13 mouse cellular contexts compared by ENCODE assay signal in genomic region chr4:47772230-47772920, GRCm38 (mm10).
DNase-seq lines count a peak whose midpoint lies in the region; ATAC-seq lines count a peak whose summit lies in the region.
"Had no signal": no experiment of that assay in that cellular context is flagged by ENCODE, and none has a peak within 500 bp of the region (broad histone marks: within the 10 kb centered on the region; RNA-seq: fewer than 3 reads in every experiment).

No protein-coding gene starts in this region.

- H3K9ac ChIP-seq in hindbrain, embryonic 14.5 days, result no peak overlapping the region
- no peak overlapping the region for H3K9ac ChIP-seq in midbrain, embryonic 16.5 days (ENCODE audit: low read depth, low read length)
- H3K9ac ChIP-seq in heart, embryonic 11.5 days (ENCODE audit: low read depth, low read length), result no peak overlapping the region
- H3K9ac ChIP-seq: liver, embryonic 13.5 days had no signal

- H3K36me3 ChIP-seq in hindbrain, embryonic 14.5 days (replicated peaks; ENCODE audit: control insufficient read depth, insufficient read depth), result no peaks in the 10 kb centered on the region
- no peaks in the 10 kb centered on the region for H3K36me3 ChIP-seq in midbrain, embryonic 16.5 days (ENCODE audit: control insufficient read depth, insufficient read depth, low read length)
- no peaks in the 10 kb centered on the region for H3K36me3 ChIP-seq in heart, embryonic 11.5 days (ENCODE audit: control insufficient read depth, insufficient read depth, low read length)
- H3K36me3 ChIP-seq: liver, embryonic 13.5 days had no signal

- no peak overlapping the region for H3K4me2 ChIP-seq in hindbrain, embryonic 14.5 days (replicated peaks)
- no peak overlapping the region for H3K4me2 ChIP-seq in midbrain, embryonic 16.5 days (ENCODE audit: low read length)
- H3K4me2 ChIP-seq in heart, embryonic 11.5 days, result no peak overlapping the region
- H3K4me2 ChIP-seq: liver, embryonic 13.5 days had no signal

- H3K9me3 ChIP-seq in hindbrain, embryonic 14.5 days (ENCODE audit: control insufficient read depth, low read length), result no peaks in the 10 kb centered on the region
- H3K9me3 ChIP-seq in midbrain, embryonic 16.5 days (replicated peaks; ENCODE audit: control insufficient read depth, low read length, poor library complexity, severe bottlenecking), result 0 out of 2 replicates have a peak, but pooled peaks cover 5% of the 10 kb centered on the region
- no peaks in the 10 kb centered on the region for H3K9me3 ChIP-seq in heart, embryonic 11.5 days (replicated peaks; ENCODE audit: control insufficient read depth, low read length)
- H3K9me3 ChIP-seq: liver, embryonic 13.5 days had no signal

- DNase-seq in embryo, embryonic 10 days (ENCODE audit: low spot score), result peak; percentile 45
- no peak for DNase-seq in embryo, embryonic 9.5 days (ENCODE audit: extremely low spot score)
- DNase-seq in brain, embryonic 18.5 days (ENCODE audit: low read depth, low spot score), result peak; percentile 36
- peak; percentile 59 for DNase-seq in hindbrain, embryonic 14.5 days (ENCODE audit: low spot score)
- DNase-seq in ovary, postnatal 36 days (ENCODE audit: low spot score), result no peak
- DNase-seq in kidney, adult 18-20 months, result no peak
- DNase-seq: cerebellum, postnatal 25 days; gastrocnemius, postnatal 10 days; liver, embryonic 13.5 days had no signal

- WGBS in hindbrain, embryonic 14.5 days, result 34% methylated on average over 6 of the region's 6 CpGs
- 33% methylated on average over 6 of the region's 6 CpGs for WGBS in midbrain, embryonic 16.5 days
- WGBS in heart, embryonic 11.5 days (ENCODE audit: insufficient replicate concordance), result 56% methylated on average over 6 of the region's 6 CpGs

- H3K4me1 ChIP-seq in hindbrain, embryonic 14.5 days (replicated peaks; ENCODE audit: control insufficient read depth, insufficient read depth, low read length), result peaks cover 8% of the 10 kb centered on the region; the same call in 1 of the 2 replicates
- peaks cover 13% of the 10 kb centered on the region for H3K4me1 ChIP-seq in midbrain, embryonic 16.5 days (ENCODE audit: control insufficient read depth, insufficient read depth, low read length)
- H3K4me1 ChIP-seq in heart, embryonic 11.5 days (ENCODE audit: control insufficient read depth, insufficient read depth, low read length), result no peaks in the 10 kb centered on the region
- H3K4me1 ChIP-seq: liver, embryonic 13.5 days had no signal

- H3K4me3 ChIP-seq in hindbrain, embryonic 14.5 days (replicated peaks; ENCODE audit: low read length), result no peak overlapping the region
- H3K4me3 ChIP-seq in midbrain, embryonic 16.5 days (ENCODE audit: low read depth, low read length), result no peak overlapping the region
- H3K4me3 ChIP-seq in heart, embryonic 11.5 days (ENCODE audit: low read depth, low read length), result no peak overlapping the region
- H3K4me3 ChIP-seq: liver, embryonic 13.5 days had no signal

- H3K27ac ChIP-seq in hindbrain, embryonic 14.5 days, result no peak overlapping the region
- peak overlapping the region; percentile 66 for H3K27ac ChIP-seq in midbrain, embryonic 16.5 days (ENCODE audit: low read length)
- no peak overlapping the region for H3K27ac ChIP-seq in heart, embryonic 11.5 days (ENCODE audit: low read depth, low read length)
- H3K27ac ChIP-seq: liver, embryonic 13.5 days; macrophage had no signal

- H3K27me3 ChIP-seq in hindbrain, embryonic 14.5 days (ENCODE audit: control insufficient read depth, insufficient read depth, low read length), result no peaks in the 10 kb centered on the region
- H3K27me3 ChIP-seq in midbrain, embryonic 16.5 days (ENCODE audit: control insufficient read depth, insufficient read depth, low read depth, low read length), result no peaks in the 10 kb centered on the region
- no peaks in the 10 kb centered on the region for H3K27me3 ChIP-seq in heart, embryonic 11.5 days (ENCODE audit: control insufficient read depth, insufficient read depth, low read length)
- H3K27me3 ChIP-seq: liver, embryonic 13.5 days had no signal

- peak; percentile 85; the same call in 1 of the 2 replicates for ATAC-seq in hindbrain, embryonic 14.5 days (ENCODE audit: low FRiP score)
- peak; percentile 98 for ATAC-seq in midbrain, embryonic 16.5 days
- no peak for ATAC-seq in heart, embryonic 11.5 days (replicated peaks; ENCODE audit: insufficient number of reproducible peaks, low FRiP score, low TSS enrichment)
- ATAC-seq: intestine, postnatal 0 days had no signal

Comparison
In these comparisons a context has a peak if more than half of its experiments do, and no peak if none do; other contexts are left out.
1. DNase-seq: peak in embryo, embryonic 10 days (single experiment), brain, embryonic 18.5 days (single experiment) and hindbrain, embryonic 14.5 days (single experiment); none in embryo, embryonic 9.5 days (single experiment), ovary, postnatal 36 days (single experiment) and kidney, adult 18-20 months (single experiment).